In genomic region chr5:86352966-86353365, GRCm38 (mm10) we compare ENCODE assay signal across 10 mouse cellular contexts. TPM values are rescaled to one million over a fixed set of nuclear protein-coding genes. Genes with fewer than 3 reads are reported as not detected.
DNase-seq lines count a peak whose midpoint lies in the region; ATAC-seq and TF ChIP-seq lines count a peak whose summit lies in the region.
"Had no signal": no experiment of that assay in that cellular context is flagged by ENCODE, and none has a peak within 500 bp of the region (broad histone marks: within the 10 kb centered on the region; RNA-seq: fewer than 3 reads in every experiment).

No protein-coding gene starts in this region.

- ATAC-seq in kidney, postnatal 0 days (replicated peaks; ENCODE audit: low FRiP score, low read depth): no peak

- H3K9ac ChIP-seq in kidney, postnatal 0 days (ENCODE audit: low read depth, low read length): no peak overlapping the region

- 24% methylated on average over 7 of the region's 7 CpGs for WGBS in kidney, postnatal 0 days

- DNase-seq in gastrocnemius, postnatal 10 days: peak; percentile 3
- no peak for DNase-seq in gastrocnemius, postnatal 25 days
- peak; percentile 35 for DNase-seq in testis, postnatal 10 days (ENCODE audit: low spot score)
- no peak for DNase-seq in testis, postnatal 14 days (ENCODE audit: low spot score)
- peak; percentile 9 to 48 for DNase-seq in cerebellum, postnatal 36 days
- peak; percentile 69 for DNase-seq in kidney, postnatal 0 days (ENCODE audit: low spot score)
- peak; percentile 85 for DNase-seq in retina, postnatal 1 day
- no peak for DNase-seq in spleen, adult 12 weeks (ENCODE audit: low spot score)

- H3K36me3 ChIP-seq in kidney, postnatal 0 days (ENCODE audit: insufficient read depth, low read length): no peaks in the 10 kb centered on the region

- no peak overlapping the region for H3K4me2 ChIP-seq in kidney, postnatal 0 days (ENCODE audit: low read length)

- no peak overlapping the region for H3K4me3 ChIP-seq in kidney, postnatal 0 days (replicated peaks; ENCODE audit: low read depth, low read length)

- peak; percentile 49; the same call in 1 of the 2 replicates for TF ChIP-seq CTCF in kidney, postnatal 0 days (IDR thresholded peaks at IDR 0.05; ENCODE audit: low read depth)

- no peaks in the 10 kb centered on the region for H3K4me1 ChIP-seq in kidney, postnatal 0 days (replicated peaks; ENCODE audit: insufficient read depth, low read length)

- no peaks in the 10 kb centered on the region for H3K27me3 ChIP-seq in kidney, postnatal 0 days (ENCODE audit: insufficient read depth, low read length)

- no peaks in the 10 kb centered on the region for H3K9me3 ChIP-seq in kidney, postnatal 0 days (replicated peaks; ENCODE audit: low read length)

- H3K27ac ChIP-seq in kidney, postnatal 0 days: no peak overlapping the region

RNA-seq across cellular contexts. Expression of gene Tmprss11d, which starts 20.3 kb away (rescaled TPM):
- total RNA-seq in gastrocnemius, postnatal 10 days (2021): not detected
- total RNA-seq in gastrocnemius, postnatal 25 days (2021): not detected
- polyA plus RNA-seq in kidney, postnatal 0 days (2015; fragmentation: Nextera tagmentation; extraction: Ambion mirVana): not detected in 2 replicates
- polyA plus RNA-seq: intestine, embryonic 14.5 days; neural tube, embryonic 14.5 days had no signal

Comparison
In these comparisons a context has a peak if more than half of its experiments do, and no peak if none do; other contexts are left out.
1. DNase-seq: peak in gastrocnemius, postnatal 10 days (single experiment), testis, postnatal 10 days (single experiment), cerebellum, postnatal 36 days (2 of 2), kidney, postnatal 0 days (single experiment) and retina, postnatal 1 day (single experiment); none in gastrocnemius, postnatal 25 days (single experiment), testis, postnatal 14 days (single experiment) and spleen, adult 12 weeks (single experiment).